Mouse (Mus musculus): Measurements from ENCODE around the gene Cep250.

DNA sequence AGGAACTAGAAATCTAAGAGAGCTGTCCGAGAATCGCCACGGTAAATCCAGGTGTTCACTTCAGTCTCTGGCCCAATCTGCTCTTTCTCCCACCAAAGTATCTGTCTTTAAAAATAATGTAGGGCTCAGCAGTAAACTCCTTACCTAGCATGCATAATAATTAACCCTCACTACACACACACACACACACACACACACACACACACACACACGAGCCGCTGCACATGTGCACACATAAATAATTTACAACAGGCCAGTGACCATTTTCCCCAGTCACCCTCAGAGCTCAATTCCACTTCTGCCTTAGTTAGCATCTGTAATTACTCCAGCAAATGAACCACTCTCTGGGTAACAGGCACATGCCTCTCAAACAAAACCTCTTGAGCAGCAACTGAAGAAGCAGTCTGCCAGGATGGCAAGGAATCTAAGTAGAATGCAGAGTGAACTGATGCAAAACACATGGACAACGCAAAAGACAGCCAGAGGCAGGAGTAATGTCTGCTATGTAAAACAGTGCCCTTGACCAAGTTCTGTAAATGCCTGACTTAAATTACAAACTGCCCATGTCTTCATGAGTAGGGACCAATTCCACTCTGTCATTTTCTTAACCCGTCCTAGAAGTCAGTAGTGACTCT lies 27.4 kb upstream of the Cep250 start:
- TF ChIP-seq CTCF (IDR thresholded peaks at IDR 0.05; ENCODE audit: borderline replicate concordance, extremely low read depth, insufficient read depth, insufficient read length) (no peak), POLR2A (IDR thresholded peaks at IDR 0.05; ENCODE audit: borderline replicate concordance, extremely low read depth, insufficient read depth, insufficient read length, poor library complexity, severe bottlenecking) (no peak)
